Mouse (Mus musculus) G1E (cell line): ENCODE results near the gene Cacnb4.

Source experiments
- CTCF ChIP-seq: IDR thresholded peaks from 2 replicates; pipeline ENCODE4 v1.5.1; 2012; ENCODE audit warnings: low read depth, low read length, inconsistent platforms, mixed read lengths
- GATA1 ChIP-seq: IDR thresholded peaks from 2 replicates; pipeline ENCODE4 v1.6.1; 2012; ENCODE audit warnings: borderline replicate concordance, low read length, inconsistent platforms, mixed read lengths
- TAL1 ChIP-seq: conservative IDR thresholded peaks from 2 replicates; pipeline ENCODE4 v1.6.1; 2012; ENCODE audit warnings: low read depth, low read length, inconsistent platforms, mixed read lengths

- TF ChIP-seq CTCF (no peak), TAL1 (no peak), GATA1 (no peak)
Observed at GRCm38 (mm10) chr2:52602228-52602627, 74.4 kb downstream of the Cacnb4 start.
